Mouse (Mus musculus) left cerebral cortex, adult 9 months (tissue): ENCODE data around the gene Nme9.

Source experiments
- DNase-seq, 2 experiments: peaks; one replicate each; pipeline ENCODE4 v3.0.0; 2022; ENCODE audit warnings: low spot score in 2 of 2

The Nme9 gene

DNA sequence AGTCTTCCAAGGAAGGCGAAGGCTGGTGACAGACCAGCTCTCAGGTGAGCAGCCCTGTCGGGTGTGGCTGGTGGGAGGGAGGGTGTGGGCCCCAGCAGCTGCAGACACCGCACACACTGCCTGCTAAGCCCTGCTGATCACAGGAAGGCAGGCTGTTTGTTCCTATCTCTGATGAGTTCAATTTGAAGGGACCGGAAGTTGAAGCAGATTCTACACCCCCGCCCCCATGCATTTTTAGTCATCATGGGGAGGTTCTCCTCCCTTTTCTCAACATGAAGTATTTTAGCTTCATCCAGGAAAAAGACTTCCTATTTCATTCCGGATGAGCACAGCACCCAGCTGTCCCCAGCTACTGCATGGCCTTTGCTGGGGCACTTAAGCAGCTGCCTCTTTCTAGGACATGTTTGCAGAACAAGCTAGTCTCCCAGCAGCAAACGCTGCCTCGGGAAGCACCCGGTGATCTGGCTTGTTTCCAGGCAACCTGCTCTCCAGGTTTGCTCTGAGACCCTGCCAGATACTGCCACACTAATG is 28.0 kb downstream of the Nme9 start:
- DNase-seq, result peak; percentile 16 to 48

DNA sequence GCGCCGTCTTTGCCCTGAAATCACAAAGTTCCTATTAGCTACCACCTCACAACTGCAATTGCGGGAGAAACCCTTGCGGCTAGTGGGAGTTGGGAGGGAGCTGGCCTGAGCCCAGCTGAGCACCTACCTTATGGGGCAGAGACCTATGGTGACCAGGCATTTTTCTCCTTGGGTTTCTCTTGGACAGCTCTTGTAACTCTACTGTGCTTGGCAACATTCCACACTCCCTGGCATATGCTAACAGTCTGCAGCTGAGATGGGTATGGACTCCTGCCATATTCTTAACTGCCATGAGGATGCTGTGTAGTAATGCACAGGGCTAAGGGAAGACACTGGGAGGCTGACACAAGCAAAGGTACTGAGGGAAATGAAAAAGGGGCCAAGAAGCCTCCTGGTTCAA is 29.5 kb downstream of the Nme9 start:
- DNase-seq, result peak in 1 of 2 experiments; percentile 22

DNA sequence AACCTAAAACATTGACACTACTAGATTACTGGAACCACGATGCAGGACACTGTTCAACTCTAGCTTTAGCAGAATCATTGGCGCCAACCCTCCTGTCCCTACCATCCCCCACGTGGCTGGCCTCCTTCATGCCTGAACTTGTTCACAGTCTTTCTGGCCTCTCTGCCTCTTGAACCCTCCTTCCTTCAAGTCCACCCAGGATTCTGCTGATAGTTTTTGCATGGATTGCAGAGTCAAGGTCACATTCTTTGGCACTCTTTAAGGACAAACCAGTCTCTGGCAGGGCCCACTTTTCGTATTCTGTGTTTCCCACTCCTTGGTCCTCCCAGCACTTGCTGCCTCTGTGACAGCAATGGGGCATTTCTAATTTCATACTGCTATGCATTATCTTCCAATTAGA is 31.9 kb downstream of the Nme9 start:
- DNase-seq, result no peak

DNA sequence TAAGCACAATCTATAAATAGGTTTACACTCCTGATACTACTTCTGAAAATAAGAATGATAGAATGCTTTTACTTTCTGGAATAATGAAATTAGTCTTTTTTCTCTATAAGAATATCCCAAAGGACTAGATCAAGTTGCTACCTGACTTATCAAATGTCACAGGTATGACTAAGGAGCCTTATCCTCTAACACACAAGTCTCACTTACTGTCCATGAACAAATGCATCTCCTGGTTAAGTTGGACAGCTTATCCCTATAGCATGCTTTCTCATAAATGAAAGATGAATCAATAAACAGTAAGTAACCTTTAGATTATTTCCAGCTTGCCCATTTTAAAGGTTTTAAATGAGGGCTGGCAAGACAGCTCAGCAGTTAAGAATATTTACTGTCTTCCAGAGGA is 33.4 kb downstream of the Nme9 start:
- DNase-seq, result no peak

DNA sequence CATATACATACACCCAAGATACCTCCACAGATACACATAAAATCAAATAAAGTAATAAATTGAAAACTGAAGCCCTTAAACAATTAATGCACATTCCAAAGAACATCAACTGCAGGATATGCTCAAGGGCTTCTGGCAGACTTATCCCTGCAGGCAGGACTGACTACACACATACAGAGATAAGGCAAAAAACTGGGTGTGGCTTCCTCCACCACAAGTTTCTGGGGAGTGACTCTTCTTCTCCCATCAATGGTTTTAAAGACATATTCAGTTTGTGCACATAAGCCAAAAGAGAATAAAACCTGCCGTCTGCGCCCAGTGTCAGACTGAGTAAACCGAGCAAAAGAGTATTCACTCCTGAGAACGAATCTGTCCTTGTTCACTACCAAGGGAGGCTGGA is 33.9 kb downstream of the Nme9 start:
- no peak for DNase-seq

DNA sequence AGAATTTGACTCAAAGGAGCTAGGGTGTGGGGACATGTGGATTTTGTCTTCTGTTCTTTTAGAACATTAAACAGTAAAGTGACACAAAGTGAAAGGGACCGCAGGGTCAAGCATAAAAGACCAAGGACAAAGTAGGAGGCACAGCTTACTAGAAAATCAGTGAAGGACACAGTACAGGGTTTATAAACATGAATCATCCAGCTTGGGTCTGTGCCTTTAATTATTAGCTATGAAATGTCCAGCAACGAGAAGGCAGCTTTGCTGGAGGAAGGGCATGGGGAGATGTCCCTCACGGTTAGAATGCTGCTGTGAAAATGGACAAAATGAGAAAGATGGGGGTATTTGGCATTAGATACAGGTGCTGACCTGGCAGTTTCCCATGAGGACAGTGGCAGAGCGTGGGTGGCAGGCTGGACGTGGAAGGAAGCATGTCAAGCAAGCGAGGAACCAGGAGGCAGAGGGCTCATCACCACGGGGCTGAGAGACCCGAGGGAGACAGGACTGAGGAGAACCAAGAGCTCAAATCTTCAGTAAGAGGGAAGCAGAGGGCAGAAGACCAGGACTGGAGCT is 35.9 kb downstream of the Nme9 start:
- DNase-seq, result no peak

DNA sequence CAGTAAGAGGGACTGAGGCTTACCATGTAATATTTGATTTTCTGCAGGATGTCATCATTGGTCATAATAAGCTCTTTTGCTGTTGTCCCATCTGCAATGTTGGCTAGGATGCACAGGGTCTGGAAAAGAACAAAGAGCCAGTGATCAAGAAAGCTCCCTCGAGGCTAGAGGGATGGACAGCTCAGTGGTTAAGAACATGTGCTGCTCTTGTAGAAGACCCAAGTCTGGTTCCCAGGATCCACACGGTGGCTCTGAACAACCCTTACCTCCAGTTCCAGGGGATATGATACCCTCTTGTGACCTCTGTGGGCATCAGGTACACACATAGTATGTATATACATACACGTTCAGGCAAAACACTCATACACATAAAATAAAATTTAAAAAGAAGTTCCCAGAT is 36.6 kb downstream of the Nme9 start:
- DNase-seq, result no peak

DNA sequence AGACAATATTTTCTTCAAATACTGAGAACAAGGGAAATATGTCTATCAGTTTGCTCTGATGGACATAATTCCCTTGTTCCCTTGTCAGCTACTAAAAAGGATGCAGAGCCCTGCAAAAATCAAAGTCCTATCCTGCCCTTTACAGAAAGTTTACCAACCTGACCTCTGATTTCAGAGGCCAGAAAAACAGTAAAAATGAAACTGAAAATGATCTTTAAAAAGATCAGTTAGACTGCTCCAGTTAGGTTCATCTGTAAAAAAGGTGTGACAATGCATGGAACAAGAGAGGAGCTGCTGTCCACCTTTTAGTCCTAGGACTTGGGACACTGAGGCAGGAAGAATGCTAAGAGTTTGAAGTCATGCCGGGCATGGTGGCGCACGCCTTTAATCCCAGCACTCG is 39.8 kb downstream of the Nme9 start:
- no peak for DNase-seq

DNA sequence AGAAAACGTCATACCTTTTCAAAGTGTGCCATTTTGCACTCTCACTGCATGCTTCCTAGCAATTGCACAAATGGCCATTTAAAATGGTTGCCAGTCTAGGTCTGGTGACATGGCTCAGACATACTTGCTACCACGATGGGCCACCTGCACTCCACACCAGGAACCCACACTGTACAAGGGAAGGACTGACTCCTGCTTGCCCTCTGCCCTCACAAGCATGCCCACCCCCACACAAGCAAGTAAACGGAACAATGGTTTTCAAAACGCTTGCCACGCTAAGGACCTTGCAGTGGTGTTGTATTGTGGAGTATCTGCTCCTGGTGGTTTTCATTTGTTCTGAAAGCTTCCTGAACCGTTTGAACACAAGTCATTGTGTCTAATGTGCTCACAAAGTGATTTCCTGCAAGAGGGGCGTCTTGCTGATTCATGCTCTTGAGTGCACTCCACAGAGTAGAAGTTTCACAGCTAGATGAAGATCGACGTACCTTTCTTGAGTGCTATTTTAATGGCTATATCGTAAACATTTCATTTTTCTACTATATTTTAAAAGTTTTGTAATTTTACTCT is 41.4 kb downstream of the Nme9 start:
- DNase-seq, result no peak

DNA sequence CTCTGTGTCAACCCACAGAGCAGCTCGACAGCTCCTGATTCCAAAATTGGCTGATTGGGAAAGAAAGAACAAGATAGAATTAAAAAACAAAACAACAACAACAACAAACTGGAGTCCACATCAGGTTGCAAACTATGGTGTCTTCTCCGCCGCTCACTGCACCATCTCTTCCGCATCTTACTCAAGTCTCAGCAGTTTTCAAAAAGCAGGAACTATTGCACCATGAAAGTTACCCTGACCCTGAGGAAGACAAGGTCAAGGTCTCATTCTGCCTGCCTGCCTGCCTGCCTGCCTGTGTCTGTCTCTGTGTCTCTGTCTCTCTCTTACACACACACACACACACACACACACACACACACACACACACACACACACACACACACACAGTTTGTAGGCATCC is 48.1 kb downstream of the Nme9 start:
- DNase-seq, result no peak

DNA sequence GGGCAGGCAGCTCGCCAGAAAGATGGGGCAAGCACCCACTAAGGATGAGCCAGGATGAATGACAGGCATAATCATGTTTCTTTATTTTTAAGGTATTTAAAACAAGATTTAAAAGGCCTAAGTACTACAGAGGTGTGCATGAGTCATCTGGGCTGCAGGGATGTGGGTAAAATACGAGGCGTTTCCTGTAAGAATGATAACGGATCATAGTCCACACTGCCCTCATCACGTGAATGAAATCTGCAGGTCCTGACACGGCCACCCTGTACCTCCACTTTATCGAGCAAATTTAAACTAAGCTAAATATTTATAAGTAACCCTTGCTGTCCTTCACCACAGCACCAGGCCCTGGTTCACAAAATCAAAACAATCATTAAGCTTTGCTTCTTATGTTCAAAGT is 54.6 kb downstream of the Nme9 start:
- DNase-seq, result no peak
